Mouse (Mus musculus): ENCODE data around the gene Lrrc63. TPM values are rescaled to one million over a fixed set of nuclear protein-coding genes. Genes with fewer than 3 reads are reported as not detected.

Gene Lrrc63
- not detected for polyA plus RNA-seq (2014; fragmentation: Illumina TruSeq; extraction: RNeasy Lipid Tissue Mini Kit (QIAGEN cat#74804); ENCODE audit: low read depth, low replicate concordance)

GRCm38 (mm10) chr14:75130501-75131318 is at the start of gene Lrrc63, which contains the start of gene Lcp1:
Lrrc63 (minus strand) TSS chr14:75130881.
Lcp1 (plus strand) TSS chr14:75131101.

Other genes starting within 250 kb of the Lrrc63 start
- 10.7 TPM for gene Lrch1, start 183.0 kb downstream of the Lrrc63 start, polyA plus RNA-seq (2014; fragmentation: Illumina TruSeq; extraction: RNeasy Lipid Tissue Mini Kit (QIAGEN cat#74804); ENCODE audit: low read depth, low replicate concordance)
- 1.0 TPM for gene Rubcnl, start 114.9 kb downstream of the Lrrc63 start, polyA plus RNA-seq (2014; fragmentation: Illumina TruSeq; extraction: RNeasy Lipid Tissue Mini Kit (QIAGEN cat#74804); ENCODE audit: low read depth, low replicate concordance)
- gene Lcp1, start 220 bp upstream of the Lrrc63 start, polyA plus RNA-seq (2014; fragmentation: Illumina TruSeq; extraction: RNeasy Lipid Tissue Mini Kit (QIAGEN cat#74804); ENCODE audit: low read depth, low replicate concordance), result 13.6 TPM
- 0.42 TPM for gene Cpb2, start 111.4 kb upstream of the Lrrc63 start, polyA plus RNA-seq (2014; fragmentation: Illumina TruSeq; extraction: RNeasy Lipid Tissue Mini Kit (QIAGEN cat#74804); ENCODE audit: low read depth, low replicate concordance)
- 19.5 TPM for gene Zc3h13, start 153.5 kb upstream of the Lrrc63 start, polyA plus RNA-seq (2014; fragmentation: Illumina TruSeq; extraction: RNeasy Lipid Tissue Mini Kit (QIAGEN cat#74804); ENCODE audit: low read depth, low replicate concordance)

Data from heart, adult 10 weeks (tissue).